Mouse (Mus musculus) small intestine, adult 2 months (tissue): ENCODE results near the gene Notch1. TPM values are rescaled to one million over a fixed set of nuclear protein-coding genes. Genes with fewer than 3 reads are reported as not detected.

Experiments
- H3K27ac ChIP-seq: fragments of 200-500 bp; 2 replicates; pipeline ENCODE4 v1.5.1; 2012; ENCODE audit warnings: low read depth, low read length, control low read depth, inconsistent platforms; ENCODE audit not compliant: insufficient read depth
- H3K27me3 ChIP-seq: fragments of 200-500 bp; 2 replicates; pipeline ENCODE4 v1.6.1; 2012; ENCODE audit warnings: mild to moderate bottlenecking, moderate library complexity, low read length, inconsistent platforms; ENCODE audit not compliant: control insufficient read depth, insufficient read depth
- H3K36me3 ChIP-seq: fragments of 200-500 bp; 2 replicates; pipeline ENCODE4 v1.6.1; 2012; ENCODE audit warnings: mild to moderate bottlenecking, low read length, control low read depth, inconsistent platforms; ENCODE audit not compliant: control insufficient read depth, insufficient read depth
- H3K4me1 ChIP-seq: fragments of 200-500 bp; 2 replicates; pipeline ENCODE4 v1.6.1; 2012; ENCODE audit warnings: low read length, inconsistent platforms, mixed read lengths; ENCODE audit not compliant: control insufficient read depth, insufficient read depth, insufficient read length
- H3K4me3 ChIP-seq: fragments of 200-500 bp; 2 replicates; pipeline ENCODE4 v1.5.1; 2012; ENCODE audit warnings: low read depth, mild to moderate bottlenecking, control low read depth, inconsistent platforms, low read length, moderate library complexity
- CTCF ChIP-seq: fragments of 200-500 bp; IDR thresholded peaks from 2 replicates; pipeline ENCODE4 v1.5.1; 2012; ENCODE audit warnings: low read depth, mild to moderate bottlenecking, control low read depth, inconsistent platforms, low read length, moderate library complexity, mixed read lengths; ENCODE audit not compliant: insufficient replicate concordance, insufficient read length; ENCODE audit errors: extremely low read depth
- POLR2A ChIP-seq: fragments of 200-500 bp; IDR thresholded peaks from 2 replicates; pipeline ENCODE4 v1.6.1; 2012; ENCODE audit warnings: low read depth, mild to moderate bottlenecking, control low read depth, inconsistent platforms, low read length, moderate library complexity
- WGBS: fragments of 180-500 bp; shearing (Covaris S2); methylation state at CpG from one replicate; pipeline ENCODE4 v1.1.7; 2018; 5-methylcytosine and 5-hydroxymethylcytosine counted together
- polyA plus RNA-seq: library from polyadenylated mRNA; depleted of rRNA; stranded (reverse); fragments of >200 nt; gene quantifications from 2 replicates; pipeline ENCODE4 v1.2.3, GENCODE M21; 2012

The Notch1 gene
- polyA plus RNA-seq, 1 experiment: 19.6 TPM

DNA sequence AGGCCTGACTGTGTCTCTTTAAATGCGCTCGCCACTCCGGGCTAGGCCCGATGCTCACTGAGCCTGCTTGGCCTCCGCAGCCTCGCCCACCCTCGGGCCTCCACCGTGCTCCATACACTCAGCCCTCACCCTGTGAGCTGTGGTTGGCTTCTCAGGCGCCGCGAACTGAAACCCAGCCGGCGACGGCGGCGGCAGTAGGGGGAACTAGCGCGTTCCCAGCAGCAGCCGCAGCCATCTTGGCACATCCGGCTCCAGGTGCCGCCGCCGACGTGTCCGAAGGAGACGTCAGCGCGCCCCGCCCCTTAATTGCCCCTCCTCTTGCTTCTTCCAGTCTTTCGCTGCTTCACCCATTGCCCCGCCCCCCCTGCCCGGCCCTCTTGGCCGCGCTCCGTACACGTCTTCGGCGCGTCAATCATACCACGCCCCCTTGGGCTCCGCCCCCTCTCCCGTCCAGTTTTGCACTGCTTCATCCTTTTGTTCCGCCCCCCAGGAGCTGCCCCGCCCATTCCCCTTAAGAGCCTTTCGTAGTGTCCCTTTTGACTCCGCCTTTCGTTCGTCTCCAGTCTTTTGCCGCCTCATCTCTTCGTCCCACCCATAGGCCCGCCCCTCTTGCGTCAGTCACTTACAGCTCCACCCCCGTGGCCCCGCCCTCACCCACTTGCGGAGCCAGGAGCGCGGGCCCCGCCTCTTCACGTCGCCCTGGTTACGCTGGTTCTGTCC lies 71.4 kb downstream of the Notch1 start, which contains the start of gene Sec16a:
Gene Sec16a, minus strand, starts transcription at position 271 of the 720 bp plus-strand sequence.
- under 1% methylated on average over 60 of the region's 61 CpGs for WGBS
- peak within 1 kb of the TSS; percentile 87 for H3K4me3 ChIP-seq
- H3K4me1 ChIP-seq: peaks cover 6% of the 10 kb centered on the region
- H3K36me3 ChIP-seq: peaks cover 17% of the 10 kb centered on the region
- H3K27me3 ChIP-seq: no peaks in the 10 kb centered on the region
- TF ChIP-seq CTCF (no peak), POLR2A (peak; percentile 82)
- peak within 1 kb of the TSS; percentile 80 for H3K27ac ChIP-seq

DNA sequence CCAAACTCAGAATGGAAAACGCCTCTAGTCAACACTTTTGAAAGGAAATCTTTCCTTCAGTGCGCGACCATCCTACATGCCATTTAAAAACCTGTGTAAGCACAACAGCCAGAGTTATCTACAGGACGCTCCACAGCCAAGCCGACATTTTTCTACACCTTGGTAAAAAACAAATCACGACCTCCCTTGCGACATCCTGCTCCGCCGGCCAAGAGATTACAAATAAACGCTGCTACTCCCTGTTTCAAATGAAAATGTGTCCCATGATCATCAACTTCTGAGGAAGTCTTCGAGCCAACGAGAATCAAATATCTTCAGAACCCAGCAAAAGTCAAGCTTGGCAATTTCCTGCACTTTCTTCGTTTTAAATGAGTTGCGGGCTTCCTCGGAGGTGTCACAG lies 72.1 kb downstream of the Notch1 start:
- 2% methylated on average over 15 of the region's 15 CpGs for WGBS
- Histone ChIP-seq H3K4me3 (peak overlapping the region; percentile 82), H3K36me3 (peaks cover 25% of the 10 kb centered on the region), H3K27me3 (no peaks in the 10 kb centered on the region), H3K27ac (peak overlapping the region; percentile 80; the same call in 1 of the 2 replicates), H3K4me1 (peaks cover 6% of the 10 kb centered on the region)
- TF ChIP-seq POLR2A (no peak), CTCF (no peak)

- peaks cover 29% of the 10 kb centered on the region for H3K36me3 ChIP-seq
- TF ChIP-seq POLR2A (no peak), CTCF (no peak)
- 14% methylated on average over 3 of the region's 3 CpGs for WGBS
- H3K27ac ChIP-seq: no peak overlapping the region
- H3K27me3 ChIP-seq: no peaks in the 10 kb centered on the region
- H3K4me3 ChIP-seq: peak overlapping the region; percentile 82; the same call in 1 of the 2 replicates
- H3K4me1 ChIP-seq: peaks cover 6% of the 10 kb centered on the region
These were observed 72.6 kb downstream of the Notch1 start for GRCm38 (mm10) chr2:26443876-26444275.

DNA sequence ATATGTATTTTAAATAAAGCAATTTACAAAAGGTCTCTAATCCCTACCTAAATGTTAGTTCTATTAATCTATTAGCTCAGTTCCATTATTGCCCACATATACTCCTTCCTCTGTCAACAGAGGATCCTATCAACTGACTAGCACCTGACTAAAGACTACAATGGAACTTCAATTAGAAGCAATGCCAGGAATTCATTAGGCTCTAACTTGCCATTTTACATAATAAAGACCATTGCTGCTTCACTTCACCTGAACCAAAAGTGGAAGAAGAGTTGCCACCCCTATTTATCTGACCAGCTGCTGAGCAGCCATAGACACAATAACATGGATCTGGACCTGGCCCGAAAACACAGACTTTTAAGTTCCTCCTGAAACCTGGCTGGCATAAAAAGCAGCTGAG lies 73.6 kb downstream of the Notch1 start:
- no peaks in the 10 kb centered on the region for H3K27me3 ChIP-seq
- H3K27ac ChIP-seq: no peak overlapping the region
- TF ChIP-seq CTCF: no peak
- no peak for TF ChIP-seq POLR2A
- H3K4me3 ChIP-seq: no peak overlapping the region
- peaks cover 6% of the 10 kb centered on the region for H3K4me1 ChIP-seq
- H3K36me3 ChIP-seq: peaks cover 34% of the 10 kb centered on the region
- 84% methylated on average over 1 of the region's 1 CpGs for WGBS

- no peaks in the 10 kb centered on the region for H3K27me3 ChIP-seq
- TF ChIP-seq POLR2A: no peak
- TF ChIP-seq CTCF: no peak
- H3K36me3 ChIP-seq: peaks cover 37% of the 10 kb centered on the region
- no peak overlapping the region for H3K4me3 ChIP-seq
- peaks cover 4% of the 10 kb centered on the region; the same call in 1 of the 2 replicates for H3K4me1 ChIP-seq
- no peak overlapping the region for H3K27ac ChIP-seq
- WGBS: 64% methylated on average over 5 of the region's 5 CpGs
These were observed 74.8 kb downstream of the Notch1 start for GRCm38 (mm10) chr2:26441688-26442087.

- H3K27me3 ChIP-seq: no peaks in the 10 kb centered on the region
- peaks cover 2% of the 10 kb centered on the region; the same call in 1 of the 2 replicates for H3K4me1 ChIP-seq
- H3K36me3 ChIP-seq: peaks cover 38% of the 10 kb centered on the region
- no peak overlapping the region for H3K27ac ChIP-seq
- H3K4me3 ChIP-seq: no peak overlapping the region
- TF ChIP-seq CTCF: no peak
- no peak for TF ChIP-seq POLR2A
- 93% methylated on average over 4 of the region's 4 CpGs for WGBS
These were observed 75.2 kb downstream of the Notch1 start for GRCm38 (mm10) chr2:26441261-26441660.

- no peak for TF ChIP-seq CTCF
- no peak for TF ChIP-seq POLR2A
- Histone ChIP-seq H3K4me3 (no peak overlapping the region), H3K27ac (no peak overlapping the region), H3K4me1 (peaks cover 5% of the 10 kb centered on the region), H3K27me3 (no peaks in the 10 kb centered on the region), H3K36me3 (peaks cover 52% of the 10 kb centered on the region)
- 88% methylated on average over 6 of the region's 6 CpGs for WGBS
These were observed 76.8 kb downstream of the Notch1 start for GRCm38 (mm10) chr2:26439671-26440070.
